Mouse (Mus musculus) limb, embryonic 11.5 days (tissue): ENCODE measurements around the gene Mrpl12. TPM values are rescaled to one million over a fixed set of nuclear protein-coding genes. Genes with fewer than 3 reads are reported as not detected.

Experiments
- ATAC-seq: fragments of 200-750 bp; cut with Nextera tagmentation; 2 replicates; pipeline ENCODE4 v1.8.0; 2017; ENCODE audit warnings: low read depth; ENCODE audit not compliant: insufficient number of reproducible peaks, low FRiP score, low TSS enrichment
- DNase-seq: peaks from one replicate; pipeline ENCODE4 v3.0.0-alpha.2; 2015; ENCODE audit warnings: low spot score
- H3K27ac ChIP-seq: fragments of 300-500 bp; sonication (generic); replicated peaks from 2 replicates; pipeline ENCODE4 v1.5.1; 2014; ENCODE audit warnings: low read depth, mild to moderate bottlenecking, low read length
- H3K27me3 ChIP-seq: fragments of 300-500 bp; sonication (generic); 2 replicates; pipeline ENCODE4 v1.6.1; 2014; ENCODE audit warnings: mild to moderate bottlenecking, low read length, mixed read lengths; ENCODE audit not compliant: control insufficient read depth, insufficient read depth
- H3K36me3 ChIP-seq: fragments of 300-500 bp; sonication (generic); 2 replicates; pipeline ENCODE4 v1.6.1; 2014; ENCODE audit warnings: mild to moderate bottlenecking, low read length, moderate library complexity, mixed read lengths; ENCODE audit not compliant: control insufficient read depth, insufficient read depth
- H3K4me1 ChIP-seq: fragments of 300-500 bp; sonication (generic); 2 replicates; pipeline ENCODE4 v1.6.1; 2014; ENCODE audit warnings: low read length, mixed read lengths; ENCODE audit not compliant: control insufficient read depth, insufficient read depth
- H3K4me2 ChIP-seq: fragments of 300-500 bp; sonication (generic); 2 replicates; pipeline ENCODE4 v1.6.1; 2014; ENCODE audit warnings: low read depth, mild to moderate bottlenecking, moderate library complexity; ENCODE audit not compliant: severe bottlenecking
- H3K4me3 ChIP-seq: fragments of 300-500 bp; sonication (generic); 2 replicates; pipeline ENCODE4 v1.5.1; 2014; ENCODE audit warnings: low read depth, low read length
- H3K9ac ChIP-seq: fragments of 300-500 bp; sonication (generic); 2 replicates; pipeline ENCODE4 v1.6.1; 2014; ENCODE audit warnings: mild to moderate bottlenecking, low read length
- H3K9me3 ChIP-seq: fragments of 300-500 bp; sonication (generic); 2 replicates; pipeline ENCODE4 v1.6.1; 2016; ENCODE audit warnings: low read length; ENCODE audit not compliant: control insufficient read depth
- WGBS: fragments of 180-500 bp; shearing (Covaris S2); extraction: QIAGEN DNeasy Blood & Tissue Kit; methylation state at CpG from one replicate; pipeline ENCODE4 v1.1.7; 2014; 5-methylcytosine and 5-hydroxymethylcytosine counted together
- polyA plus RNA-seq: library from polyadenylated mRNA; unstranded; fragments of >200 nt; fragmentation: Nextera tagmentation; extraction: Ambion mirVana; gene quantifications from 2 replicates; pipeline ENCODE4 v1.2.1, GENCODE M21; 2014

The Mrpl12 gene
- polyA plus RNA-seq = 166 and 177 TPM in 2 replicates

- ATAC-seq (peak; percentile 87), DNase-seq (peak; percentile 93)
- peak within 1 kb of the TSS; percentile 94 for H3K9ac ChIP-seq
- peak within 1 kb of the TSS; percentile 97 for H3K4me3 ChIP-seq
- under 1% methylated on average over 60 of the region's 60 CpGs for WGBS
- peak within 1 kb of the TSS; percentile 60 for H3K27ac ChIP-seq
- H3K36me3 ChIP-seq = peaks cover 31% of the 10 kb centered on the region
- H3K4me2 ChIP-seq = peak within 1 kb of the TSS; percentile 93
- H3K27me3 ChIP-seq = no peaks in the 10 kb centered on the region
- H3K4me1 ChIP-seq = peaks cover 10% of the 10 kb centered on the region
- H3K9me3 ChIP-seq = no peaks in the 10 kb centered on the region
These were observed at the start of gene Mrpl12 for GRCm38 (mm10) chr11:120484265-120484981. Mrpl12 (plus strand) TSS chr11:120484613.

- Histone ChIP-seq H3K4me2 (peak within 1 kb of the TSS; percentile 83), H3K4me1 (peaks cover 11% of the 10 kb centered on the region), H3K9ac (peak within 1 kb of the TSS; percentile 96), H3K9me3 (no peaks in the 10 kb centered on the region), H3K36me3 (peaks cover 2% of the 10 kb centered on the region), H3K4me3 (peak within 1 kb of the TSS; percentile 99), H3K27ac (peak within 1 kb of the TSS; percentile 52), H3K27me3 (no peaks in the 10 kb centered on the region)
- DNase-seq (peak; percentile 96), ATAC-seq (peak; percentile 89)
- under 1% methylated on average over 75 of the region's 77 CpGs for WGBS
These were observed 47.1 kb upstream of the Mrpl12 start, which contains the start of gene Nploc4 for GRCm38 (mm10) chr11:120437152-120437856. Nploc4 (minus strand) TSS chr11:120437708.

- WGBS = 30% methylated on average over 12 of the region's 12 CpGs
- DNase-seq (no peak), ATAC-seq (no peak)
- Histone ChIP-seq H3K9ac (peak overlapping the region; percentile 96), H3K27me3 (no peaks in the 10 kb centered on the region), H3K4me2 (peak overlapping the region; percentile 83), H3K4me3 (peak overlapping the region; percentile 99), H3K36me3 (peaks cover 2% of the 10 kb centered on the region), H3K27ac (no peak overlapping the region), H3K4me1 (peaks cover 11% of the 10 kb centered on the region), H3K9me3 (no peaks in the 10 kb centered on the region)
These were observed 46.5 kb upstream of the Mrpl12 start for GRCm38 (mm10) chr11:120437857-120438385.

GRCm38 (mm10) chr11:120442344-120442743 lies 42.1 kb upstream of the Mrpl12 start, which contains the start of gene Tspan10:
Tspan10 (plus strand) TSS chr11:120442644.
- no peak within 1 kb of the TSS for H3K27ac ChIP-seq
- H3K4me1 ChIP-seq = no peaks in the 10 kb centered on the region
- no peak within 1 kb of the TSS for H3K4me3 ChIP-seq
- DNase-seq (no peak), ATAC-seq (no peak)
- no peak within 1 kb of the TSS for H3K9ac ChIP-seq
- H3K4me2 ChIP-seq = no peak within 1 kb of the TSS
- no peaks in the 10 kb centered on the region for H3K36me3 ChIP-seq
- no peaks in the 10 kb centered on the region for H3K9me3 ChIP-seq
- WGBS = 89% methylated on average over 3 of the region's 3 CpGs
- no peaks in the 10 kb centered on the region for H3K27me3 ChIP-seq

GRCm38 (mm10) chr11:120442765-120443280 lies 41.6 kb upstream of the Mrpl12 start:
- ATAC-seq (no peak), DNase-seq (no peak)
- Histone ChIP-seq H3K9ac (no peak overlapping the region), H3K4me2 (no peak overlapping the region), H3K36me3 (no peaks in the 10 kb centered on the region), H3K4me1 (no peaks in the 10 kb centered on the region), H3K27ac (no peak overlapping the region), H3K9me3 (no peaks in the 10 kb centered on the region), H3K4me3 (no peak overlapping the region), H3K27me3 (no peaks in the 10 kb centered on the region)
- WGBS = 85% methylated on average over 3 of the region's 3 CpGs

GRCm38 (mm10) chr11:120444106-120444505 lies 40.3 kb upstream of the Mrpl12 start:
- no peaks in the 10 kb centered on the region for H3K9me3 ChIP-seq
- no peak overlapping the region for H3K27ac ChIP-seq
- ATAC-seq (no peak), DNase-seq (no peak)
- no peak overlapping the region for H3K9ac ChIP-seq
- 72% methylated on average over 6 of the region's 6 CpGs for WGBS
- H3K27me3 ChIP-seq = no peaks in the 10 kb centered on the region
- no peaks in the 10 kb centered on the region for H3K4me1 ChIP-seq
- no peak overlapping the region for H3K4me2 ChIP-seq
- no peaks in the 10 kb centered on the region for H3K36me3 ChIP-seq
- no peak overlapping the region for H3K4me3 ChIP-seq

GRCm38 (mm10) chr11:120445475-120445874 lies 38.9 kb upstream of the Mrpl12 start:
- H3K9me3 ChIP-seq = no peaks in the 10 kb centered on the region
- H3K27ac ChIP-seq = no peak overlapping the region
- H3K4me2 ChIP-seq = no peak overlapping the region
- WGBS = 65% methylated on average over 3 of the region's 3 CpGs
- no peaks in the 10 kb centered on the region for H3K36me3 ChIP-seq
- H3K4me1 ChIP-seq = no peaks in the 10 kb centered on the region
- ATAC-seq (no peak), DNase-seq (no peak)
- H3K4me3 ChIP-seq = no peak overlapping the region
- H3K9ac ChIP-seq = no peak overlapping the region
- no peaks in the 10 kb centered on the region for H3K27me3 ChIP-seq

GRCm38 (mm10) chr11:120447179-120447578 lies 37.2 kb upstream of the Mrpl12 start:
- H3K9ac ChIP-seq = no peak overlapping the region
- no peaks in the 10 kb centered on the region for H3K27me3 ChIP-seq
- no peak for DNase-seq
- no peaks in the 10 kb centered on the region for H3K4me1 ChIP-seq
- no peak overlapping the region for H3K27ac ChIP-seq
- WGBS = 81% methylated on average over 7 of the region's 7 CpGs
- no peaks in the 10 kb centered on the region for H3K9me3 ChIP-seq
- H3K4me3 ChIP-seq = no peak overlapping the region
- H3K4me2 ChIP-seq = no peak overlapping the region
- ATAC-seq = no peak
- no peaks in the 10 kb centered on the region for H3K36me3 ChIP-seq
